ENCODE assay signal across 9 mouse cellular contexts in genomic region chr7:80889021-80889511, GRCm38 (mm10). TPM values are rescaled to one million over a fixed set of nuclear protein-coding genes. Genes with fewer than 3 reads are reported as not detected.
DNase-seq lines count a peak whose midpoint lies in the region; ATAC-seq and TF ChIP-seq lines count a peak whose summit lies in the region.
"Had no signal": no experiment of that assay in that cellular context is flagged by ENCODE, and none has a peak within 500 bp of the region (broad histone marks: within the 10 kb centered on the region; RNA-seq: fewer than 3 reads in every experiment).

No protein-coding gene starts in this region.

- H3K4me1 ChIP-seq in embryonic fibroblast, embryonic 13.5 days (ENCODE audit: control insufficient read depth, insufficient read depth, low read length) = no peaks in the 10 kb centered on the region
- H3K4me1 ChIP-seq in stomach, embryonic 16.5 days (ENCODE audit: control insufficient read depth, insufficient read depth, low read length) = peaks cover 12% of the 10 kb centered on the region

- no peaks in the 10 kb centered on the region for H3K9me3 ChIP-seq in stomach, embryonic 16.5 days (replicated peaks; ENCODE audit: control insufficient read depth, low read length)
- H3K9me3 ChIP-seq: megakaryocyte, embryonic 14.5 days had no signal

- H3K27me3 ChIP-seq in stomach, embryonic 16.5 days (ENCODE audit: control insufficient read depth, insufficient read depth, low read length) = no peaks in the 10 kb centered on the region
- H3K27me3 ChIP-seq: megakaryocyte, embryonic 14.5 days had no signal

- TF ChIP-seq POLR2A in embryonic fibroblast, embryonic 13.5 days (IDR thresholded peaks at IDR 0.05; ENCODE audit: low read depth, low read length) = peak; percentile 32; the same call in 1 of the 2 replicates

- peak; percentile 51 for DNase-seq in right cerebral cortex, adult 18-20 months
- DNase-seq in right cerebral cortex, postnatal 36 days (ENCODE audit: low spot score in 2 of 2) = no peak
- peak; percentile 70 to 75 for DNase-seq in heart, postnatal 14 days
- DNase-seq in kidney, postnatal 14 days = peak; percentile 65

- intact Hi-C loops in heart, postnatal 14 days (cut with DNase I) = no loop called here

- peak; percentile 61 for ATAC-seq in megakaryocyte progenitor cell, adult 5-6 weeks (replicated peaks; ENCODE audit: poor library complexity)
- ATAC-seq in stomach, embryonic 16.5 days (ENCODE audit: insufficient read depth, low FRiP score) = peak; percentile 88
- ATAC-seq in erythroid progenitor cell, adult 5-6 weeks (replicated peaks; ENCODE audit: low FRiP score, poor library complexity, severe bottlenecking) = no peak

- H3K36me3 ChIP-seq in stomach, embryonic 16.5 days (ENCODE audit: control insufficient read depth, insufficient read depth, low read length) = no peaks in the 10 kb centered on the region

- H3K27ac ChIP-seq in embryonic fibroblast, embryonic 13.5 days (ENCODE audit: insufficient read depth, low read length) = no peak overlapping the region
- H3K27ac ChIP-seq in stomach, embryonic 16.5 days (ENCODE audit: low read length) = peak overlapping the region; percentile 64

- no peak overlapping the region for H3K4me3 ChIP-seq in embryonic fibroblast, embryonic 13.5 days (ENCODE audit: insufficient read depth, low read length)
- no peak overlapping the region for H3K4me3 ChIP-seq in stomach, embryonic 16.5 days (replicated peaks; ENCODE audit: low read length)
- H3K4me3 ChIP-seq: megakaryocyte, embryonic 14.5 days had no signal

- no peak for TF ChIP-seq CTCF in embryonic fibroblast, embryonic 13.5 days (IDR thresholded peaks at IDR 0.05; ENCODE audit: borderline replicate concordance, insufficient read depth, low read length)

- WGBS in stomach, embryonic 16.5 days = 41% methylated on average over 9 of the region's 9 CpGs

- 0 out of 2 replicates have a peak overlapping the region, but pooled peaks have one; percentile 6 for H3K4me2 ChIP-seq in stomach, embryonic 16.5 days (ENCODE audit: low read depth, low read length)

- peak overlapping the region; percentile 47 for H3K9ac ChIP-seq in stomach, embryonic 16.5 days (ENCODE audit: low read length)

RNA-seq across cellular contexts. Expression of gene Wdr73, which starts 12.0 kb away (rescaled TPM):
- polyA plus RNA-seq in embryonic fibroblast, embryonic 13.5 days (2011; ENCODE audit: insufficient read length, low read depth, missing spikeins) = 9.3 and 13.0 TPM in 2 replicates
- 1 to 10 TPM; 6.3 to 7.6 TPM for total RNA-seq in heart, postnatal 14 days (2021)
- 14.2 and 18.4 TPM in 2 replicates for total RNA-seq in megakaryocyte progenitor cell, adult 5-6 weeks (2015)
- total RNA-seq in megakaryocyte progenitor cell, adult 5-6 weeks (2017) = 18.2 and 19.6 TPM in 2 replicates
- 25.2 and 29.1 TPM in 2 replicates for polyA plus RNA-seq in stomach, embryonic 16.5 days (2015; fragmentation: Nextera tagmentation; extraction: Ambion mirVana)
- total RNA-seq in erythroid progenitor cell, adult 5-6 weeks (2015; ENCODE audit: low replicate concordance) = 4.0 and 9.6 TPM in 2 replicates
- 1.6 and 4.1 TPM in 2 replicates for total RNA-seq in erythroid progenitor cell, adult 5-6 weeks (2017; ENCODE audit: low replicate concordance)

RNA-seq across cellular contexts. Expression of gene Nmb, which starts 15.8 kb away (rescaled TPM):
- polyA plus RNA-seq in embryonic fibroblast, embryonic 13.5 days (2011; ENCODE audit: insufficient read length, low read depth, missing spikeins) = 1.1 and 3.2 TPM in 2 replicates
- 1 to 10 TPM; 5.8 to 8.2 TPM for total RNA-seq in heart, postnatal 14 days (2021)
- total RNA-seq in megakaryocyte progenitor cell, adult 5-6 weeks (2015) = 6.8 and 8.6 TPM in 2 replicates
- 0.57 and 3.1 TPM in 2 replicates for total RNA-seq in megakaryocyte progenitor cell, adult 5-6 weeks (2017)
- 3.5 and 4.4 TPM in 2 replicates for polyA plus RNA-seq in stomach, embryonic 16.5 days (2015; fragmentation: Nextera tagmentation; extraction: Ambion mirVana)
- total RNA-seq in erythroid progenitor cell, adult 5-6 weeks (2015; ENCODE audit: low replicate concordance) = 17.6 TPM in 1 of 2 replicates, not detected in the other
- total RNA-seq in erythroid progenitor cell, adult 5-6 weeks (2017; ENCODE audit: low replicate concordance) = 2.9 TPM in 1 of 2 replicates, not detected in the other

RNA-seq across cellular contexts. Expression of gene Zscan2, which starts 28.3 kb away (rescaled TPM):
- 2.7 and 5.1 TPM in 2 replicates for polyA plus RNA-seq in embryonic fibroblast, embryonic 13.5 days (2011; ENCODE audit: insufficient read length, low read depth, missing spikeins)
- total RNA-seq in heart, postnatal 14 days (2021) = 1 to 10 TPM; 5.2 to 7.0 TPM
- total RNA-seq in megakaryocyte progenitor cell, adult 5-6 weeks (2015) = 3.5 and 3.7 TPM in 2 replicates
- 6.7 and 10.0 TPM in 2 replicates for total RNA-seq in megakaryocyte progenitor cell, adult 5-6 weeks (2017)
- polyA plus RNA-seq in stomach, embryonic 16.5 days (2015; fragmentation: Nextera tagmentation; extraction: Ambion mirVana) = 1.4 and 1.6 TPM in 2 replicates
- not detected in 2 replicates for total RNA-seq in erythroid progenitor cell, adult 5-6 weeks (2015; ENCODE audit: low replicate concordance)
- 0.51 and 2.9 TPM in 2 replicates for total RNA-seq in erythroid progenitor cell, adult 5-6 weeks (2017; ENCODE audit: low replicate concordance)

RNA-seq across cellular contexts. Expression of gene Sec11a, which starts 58.5 kb away (rescaled TPM):
- polyA plus RNA-seq in embryonic fibroblast, embryonic 13.5 days (2011; ENCODE audit: insufficient read length, low read depth, missing spikeins) = 177 and 182 TPM in 2 replicates
- 10 to 100 TPM; 50.2 to 61.5 TPM for total RNA-seq in heart, postnatal 14 days (2021)
- total RNA-seq in megakaryocyte progenitor cell, adult 5-6 weeks (2015) = 219 and 228 TPM in 2 replicates
- total RNA-seq in megakaryocyte progenitor cell, adult 5-6 weeks (2017) = 452 and 486 TPM in 2 replicates
- polyA plus RNA-seq in stomach, embryonic 16.5 days (2015; fragmentation: Nextera tagmentation; extraction: Ambion mirVana) = 227 and 228 TPM in 2 replicates
- 59.5 and 114 TPM in 2 replicates for total RNA-seq in erythroid progenitor cell, adult 5-6 weeks (2015; ENCODE audit: low replicate concordance)
- total RNA-seq in erythroid progenitor cell, adult 5-6 weeks (2017; ENCODE audit: low replicate concordance) = 60.1 and 88.2 TPM in 2 replicates

Comparison
In these comparisons a context has a peak if more than half of its experiments do, and no peak if none do; other contexts are left out.
1. DNase-seq: peak in right cerebral cortex, adult 18-20 months (single experiment), heart, postnatal 14 days (2 of 2) and kidney, postnatal 14 days (single experiment); none in right cerebral cortex, postnatal 36 days (0 of 2).